Mouse (Mus musculus) stomach, postnatal 0 days (tissue): Measurements from ENCODE around the gene Tigd3. TPM values are rescaled to one million over a fixed set of nuclear protein-coding genes. Genes with fewer than 3 reads are reported as not detected.

ENCODE experiments used
- ATAC-seq: fragments of 200-750 bp; cut with Nextera tagmentation; 2 replicates; pipeline ENCODE4 v1.8.0; 2017; ENCODE audit not compliant: low FRiP score, low TSS enrichment
- DNase-seq: peaks from one replicate; pipeline ENCODE4 v3.0.0-alpha.2; 2016; ENCODE audit warnings: low spot score
- H3K27ac ChIP-seq: fragments of 300-500 bp; sonication (generic); replicated peaks from 2 replicates; pipeline ENCODE4 v1.5.1; 2014; ENCODE audit warnings: mild to moderate bottlenecking, control low read depth
- H3K27me3 ChIP-seq: fragments of 300-500 bp; sonication (generic); 2 replicates; pipeline ENCODE4 v1.6.1; 2014; ENCODE audit warnings: low read length; ENCODE audit not compliant: control insufficient read depth, insufficient read depth
- H3K36me3 ChIP-seq: fragments of 300-500 bp; sonication (generic); 2 replicates; pipeline ENCODE4 v1.6.1; 2014; ENCODE audit warnings: low read length, mixed read lengths; ENCODE audit not compliant: control insufficient read depth, insufficient read depth
- H3K4me1 ChIP-seq: fragments of 300-500 bp; sonication (generic); replicated peaks from 2 replicates; pipeline ENCODE4 v1.6.1; 2014; ENCODE audit warnings: antibody characterized with exemption; ENCODE audit not compliant: control insufficient read depth, insufficient read depth
- H3K4me2 ChIP-seq: fragments of 300-500 bp; sonication (generic); replicated peaks from 2 replicates; pipeline ENCODE4 v1.6.1; 2014; ENCODE audit warnings: low read depth, mild to moderate bottlenecking, control low read depth, moderate library complexity
- H3K4me3 ChIP-seq: fragments of 300-500 bp; sonication (generic); 2 replicates; pipeline ENCODE4 v1.5.1; 2014; ENCODE audit warnings: low read depth, low read length, control low read depth
- H3K9ac ChIP-seq: fragments of 300-500 bp; sonication (generic); 2 replicates; pipeline ENCODE4 v1.6.1; 2014; ENCODE audit warnings: mild to moderate bottlenecking, low read length, control low read depth, mixed read lengths
- H3K9me3 ChIP-seq: fragments of 300-500 bp; sonication (generic); 2 replicates; pipeline ENCODE4 v1.6.1; 2016; ENCODE audit warnings: low read length; ENCODE audit not compliant: control insufficient read depth
- CTCF ChIP-seq: IDR thresholded peaks from 2 replicates; pipeline ENCODE4 v1.5.1; 2016; ENCODE audit warnings: antibody characterized with exemption, low read depth, mild to moderate bottlenecking, moderate library complexity
- EP300 ChIP-seq: optimal IDR thresholded peaks from 2 replicates; pipeline ENCODE3; 2016; ENCODE audit warnings: antibody characterized with exemption
- WGBS: fragments of 180-500 bp; shearing (Covaris S2); extraction: QIAGEN DNeasy Blood & Tissue Kit; methylation state at CpG from one replicate; pipeline ENCODE4 v1.1.7; 2014; 5-methylcytosine and 5-hydroxymethylcytosine counted together
- polyA plus RNA-seq: library from polyadenylated mRNA; unstranded; fragments of >200 nt; fragmentation: Nextera tagmentation; extraction: Ambion mirVana; gene quantifications from 2 replicates; pipeline ENCODE4 v1.2.1, GENCODE M21; 2015

Gene Tigd3
- polyA plus RNA-seq, 1 experiment from 2014 or later = 1.0 TPM

- Histone ChIP-seq H3K27ac (peak within 1 kb of the TSS; percentile 94), H3K4me3 (peak within 1 kb of the TSS; percentile 95), H3K36me3 (peaks cover 11% of the 10 kb centered on the region), H3K27me3 (no peaks in the 10 kb centered on the region), H3K4me1 (peaks cover 6% of the 10 kb centered on the region), H3K9me3 (no peaks in the 10 kb centered on the region), H3K9ac (peak within 1 kb of the TSS; percentile 95), H3K4me2 (peak within 1 kb of the TSS; percentile 71)
- no peak for TF ChIP-seq EP300
- TF ChIP-seq CTCF = no peak
- DNase-seq (no peak), ATAC-seq (peak; percentile 3; the same call in 1 of the 2 replicates)
- 16% methylated on average over 13 of the region's 13 CpGs for WGBS
Observed at GRCm38 (mm10) chr19:5913007-5913719, 19.2 kb upstream of the Tigd3 start, which contains the start of gene Dpf2. Gene Dpf2 (minus strand): TSS chr19:5913010.

GRCm38 (mm10) chr19:5912103-5913006 is 18.4 kb upstream of the Tigd3 start:
- Histone ChIP-seq H3K27me3 (no peaks in the 10 kb centered on the region), H3K36me3 (peaks cover 5% of the 10 kb centered on the region), H3K4me3 (peak overlapping the region; percentile 95), H3K4me1 (peaks cover 6% of the 10 kb centered on the region), H3K9ac (peak overlapping the region; percentile 95), H3K4me2 (peak overlapping the region; percentile 71), H3K27ac (peak overlapping the region; percentile 94), H3K9me3 (no peaks in the 10 kb centered on the region)
- peak; percentile 99 for DNase-seq
- under 1% methylated on average over 57 of the region's 59 CpGs for WGBS
- peak; percentile 96 for ATAC-seq
- TF ChIP-seq CTCF (peak; percentile 53), EP300 (no peak)

GRCm38 (mm10) chr19:5911430-5912102 is 17.6 kb upstream of the Tigd3 start:
- Histone ChIP-seq H3K4me3 (peak overlapping the region; percentile 95), H3K36me3 (peaks cover 6% of the 10 kb centered on the region; the same call in 1 of the 2 replicates), H3K4me2 (peak overlapping the region; percentile 71), H3K27me3 (no peaks in the 10 kb centered on the region), H3K9me3 (no peaks in the 10 kb centered on the region), H3K9ac (peak overlapping the region; percentile 95), H3K27ac (peak overlapping the region; percentile 94), H3K4me1 (peaks cover 6% of the 10 kb centered on the region)
- ATAC-seq (no peak), DNase-seq (no peak)
- no peak for TF ChIP-seq EP300
- TF ChIP-seq CTCF = no peak
- WGBS = under 1% methylated on average over 14 of the region's 14 CpGs

- ATAC-seq (no peak), DNase-seq (peak; percentile 41)
- 0 out of 2 replicates have a peak overlapping the region, but pooled peaks have one; percentile 3 for H3K4me3 ChIP-seq
- H3K27ac ChIP-seq = peak overlapping the region; percentile 24; the same call in 1 of the 2 replicates
- H3K4me2 ChIP-seq = peak overlapping the region; percentile 35
- H3K36me3 ChIP-seq = peaks cover 15% of the 10 kb centered on the region
- H3K4me1 ChIP-seq = peaks cover 6% of the 10 kb centered on the region
- TF ChIP-seq CTCF = peak; percentile 33; the same call in 1 of the 2 replicates
- TF ChIP-seq EP300 = no peak
- no peaks in the 10 kb centered on the region for H3K27me3 ChIP-seq
- 31% methylated on average over 6 of the region's 6 CpGs for WGBS
- no peak overlapping the region for H3K9ac ChIP-seq
- H3K9me3 ChIP-seq = no peaks in the 10 kb centered on the region
Observed at GRCm38 (mm10) chr19:5910221-5910620, 16.3 kb upstream of the Tigd3 start.

GRCm38 (mm10) chr19:5907275-5907674 is 13.3 kb upstream of the Tigd3 start:
- 51% methylated on average over 3 of the region's 3 CpGs for WGBS
- no peak for TF ChIP-seq CTCF
- DNase-seq (no peak), ATAC-seq (no peak)
- Histone ChIP-seq H3K4me1 (peaks cover 3% of the 10 kb centered on the region; the same call in 1 of the 2 replicates), H3K36me3 (peaks cover 36% of the 10 kb centered on the region), H3K4me3 (no peak overlapping the region), H3K4me2 (no peak overlapping the region), H3K9me3 (no peaks in the 10 kb centered on the region), H3K27ac (no peak overlapping the region), H3K27me3 (no peaks in the 10 kb centered on the region), H3K9ac (no peak overlapping the region)
